Mouse (Mus musculus) subcutaneous adipose tissue, adult 2 months (tissue): ENCODE measurements around the gene Gpr149. TPM values are rescaled to one million over a fixed set of nuclear protein-coding genes. Genes with fewer than 3 reads are reported as not detected.

Experiments
- polyA plus RNA-seq: library from polyadenylated mRNA; depleted of rRNA; stranded (reverse); fragments of >200 nt; gene quantifications from 2 replicates; pipeline ENCODE4 v1.2.3, GENCODE M21; 2012; ENCODE audit warnings: low replicate concordance; rRNA removed

Gpr149 gene
- 0.10 TPM in 1 of 2 replicates, not detected in the other for polyA plus RNA-seq

GRCm38 (mm10) chr3:62604973-62605372 is at the start of gene Gpr149:
Gene Gpr149, minus strand, starts transcription at chr3:62605140.

GRCm38 (mm10) chr3:62506488-62507205 is 98.3 kb downstream of the Gpr149 start, which contains the start of gene Dhx36:
Gene Dhx36, minus strand, starts transcription at chr3:62507004.

Other genes with a start within 250 kb of the Gpr149 start
- gene Dhx36, start 98.1 kb downstream of the Gpr149 start, polyA plus RNA-seq: 5.2 and 8.4 TPM in 2 replicates